Mouse (Mus musculus) liver, adult 2 months (tissue): ENCODE measurements around the gene Rasal2.

Experiments
- CTCF ChIP-seq: fragments of 200-500 bp; IDR thresholded peaks from 2 replicates; pipeline ENCODE4 v1.5.1; 2011; ENCODE audit warnings: low read depth, low read length, control low read depth
- POLR2A ChIP-seq: fragments of 200-500 bp; IDR thresholded peaks from 2 replicates; pipeline ENCODE4 v1.6.1; 2011; ENCODE audit warnings: low read length, control low read depth; ENCODE audit not compliant: insufficient read depth; ENCODE audit errors: extremely low read depth

GRCm38 (mm10) chr1:157298990-157299389 lies 113.4 kb downstream of the Rasal2 start:
- TF ChIP-seq POLR2A (no peak), CTCF (no peak)
